ENCODE assay signal across 9 mouse cellular contexts in genomic region chr4:137719378-137720077, GRCm38 (mm10). TPM values are rescaled to one million over a fixed set of nuclear protein-coding genes. Genes with fewer than 3 reads are reported as not detected.
DNase-seq lines count a peak whose midpoint lies in the region; ATAC-seq lines count a peak whose summit lies in the region.
"Had no signal": no experiment of that assay in that cellular context is flagged by ENCODE, and none has a peak within 500 bp of the region (broad histone marks: within the 10 kb centered on the region; RNA-seq: fewer than 3 reads in every experiment).

No protein-coding gene starts in this region.

- H3K9me3 ChIP-seq in heart, embryonic 15.5 days (replicated peaks): no peaks in the 10 kb centered on the region
- H3K9me3 ChIP-seq in embryonic facial prominence, embryonic 11.5 days (replicated peaks; ENCODE audit: control insufficient read depth, low read length): no peaks in the 10 kb centered on the region
- H3K9me3 ChIP-seq in hindbrain, embryonic 16.5 days (ENCODE audit: control insufficient read depth, low read length): no peaks in the 10 kb centered on the region
- no peaks in the 10 kb centered on the region for H3K9me3 ChIP-seq in neural tube, embryonic 15.5 days (replicated peaks)

- peaks cover 91% of the 10 kb centered on the region for H3K27me3 ChIP-seq in heart, embryonic 15.5 days
- H3K27me3 ChIP-seq in embryonic facial prominence, embryonic 11.5 days (ENCODE audit: control insufficient read depth, insufficient read depth, low read length): peaks cover 4% of the 10 kb centered on the region
- H3K27me3 ChIP-seq in hindbrain, embryonic 16.5 days (replicated peaks; ENCODE audit: control insufficient read depth, insufficient read depth, low read length): peaks cover 4% of the 10 kb centered on the region
- H3K27me3 ChIP-seq in neural tube, embryonic 15.5 days (replicated peaks): peaks cover 16% of the 10 kb centered on the region; the same call in 1 of the 2 replicates

- H3K4me1 ChIP-seq in heart, embryonic 15.5 days (replicated peaks): peaks cover 27% of the 10 kb centered on the region
- H3K4me1 ChIP-seq in embryonic facial prominence, embryonic 11.5 days (ENCODE audit: control insufficient read depth, insufficient read depth, low read length): peaks cover 2% of the 10 kb centered on the region; the same call in 1 of the 2 replicates
- peaks cover 9% of the 10 kb centered on the region for H3K4me1 ChIP-seq in hindbrain, embryonic 16.5 days (ENCODE audit: control insufficient read depth, insufficient read depth, low read depth, low read length)
- H3K4me1 ChIP-seq in neural tube, embryonic 15.5 days: peaks cover 25% of the 10 kb centered on the region

- WGBS in heart, embryonic 15.5 days: 22% methylated on average over 15 of the region's 15 CpGs
- WGBS in embryonic facial prominence, embryonic 11.5 days: 27% methylated on average over 15 of the region's 15 CpGs
- WGBS in hindbrain, embryonic 16.5 days: 23% methylated on average over 15 of the region's 15 CpGs
- 29% methylated on average over 15 of the region's 15 CpGs for WGBS in neural tube, embryonic 15.5 days

- ATAC-seq in heart, embryonic 15.5 days (replicated peaks; ENCODE audit: insufficient number of reproducible peaks, insufficient read depth, low FRiP score, low read depth): no peak
- ATAC-seq in embryonic facial prominence, embryonic 11.5 days (replicated peaks; ENCODE audit: insufficient number of reproducible peaks, low FRiP score, low TSS enrichment, low read depth): no peak
- ATAC-seq in hindbrain, embryonic 16.5 days: no peak
- no peak for ATAC-seq in neural tube, embryonic 15.5 days (ENCODE audit: low FRiP score)

- H3K36me3 ChIP-seq in heart, embryonic 15.5 days: no peaks in the 10 kb centered on the region
- no peaks in the 10 kb centered on the region for H3K36me3 ChIP-seq in embryonic facial prominence, embryonic 11.5 days (replicated peaks; ENCODE audit: control insufficient read depth, insufficient read depth, low read depth, low read length)
- peaks cover 8% of the 10 kb centered on the region; the same call in 1 of the 2 replicates for H3K36me3 ChIP-seq in hindbrain, embryonic 16.5 days (ENCODE audit: control insufficient read depth, insufficient read depth, low read length)
- H3K36me3 ChIP-seq in neural tube, embryonic 15.5 days: peaks cover 13% of the 10 kb centered on the region; the same call in 1 of the 2 replicates

- no peak for DNase-seq in heart, postnatal 4 days
- peak; percentile 50 for DNase-seq in embryonic facial prominence, embryonic 11.5 days (ENCODE audit: low spot score)
- DNase-seq in frontal cortex, adult 2 months (ENCODE audit: extremely low spot score in 1 of 2, low spot score in 1 of 2): no peak
- DNase-seq in right cerebral cortex, postnatal 4 days: no peak
- DNase-seq in frontal cortex, postnatal 25 days (ENCODE audit: low spot score in 2 of 2): no peak
- DNase-seq: gastrocnemius, postnatal 36 days had no signal

- H3K4me3 ChIP-seq in heart, embryonic 15.5 days: no peak overlapping the region
- no peak overlapping the region for H3K4me3 ChIP-seq in embryonic facial prominence, embryonic 11.5 days (ENCODE audit: low read depth, low read length)
- H3K4me3 ChIP-seq in hindbrain, embryonic 16.5 days (ENCODE audit: low read length): no peak overlapping the region
- no peak overlapping the region for H3K4me3 ChIP-seq in neural tube, embryonic 15.5 days (replicated peaks)

- no peak overlapping the region for H3K27ac ChIP-seq in heart, embryonic 15.5 days
- 0 out of 2 replicates have a peak overlapping the region, but pooled peaks have one; percentile 29 for H3K27ac ChIP-seq in embryonic facial prominence, embryonic 11.5 days (replicated peaks; ENCODE audit: low read depth, low read length)
- H3K27ac ChIP-seq in hindbrain, embryonic 16.5 days (ENCODE audit: low read depth, low read length): peak overlapping the region; percentile 44; the same call in 1 of the 2 replicates
- H3K27ac ChIP-seq in neural tube, embryonic 15.5 days (replicated peaks): peak overlapping the region; percentile 48; the same call in 1 of the 2 replicates

- peak overlapping the region; percentile 23; the same call in 1 of the 2 replicates for H3K9ac ChIP-seq in heart, embryonic 15.5 days
- peak overlapping the region; percentile 29; the same call in 1 of the 2 replicates for H3K9ac ChIP-seq in embryonic facial prominence, embryonic 11.5 days (replicated peaks; ENCODE audit: low read length)
- H3K9ac ChIP-seq in hindbrain, embryonic 16.5 days (ENCODE audit: low read depth, low read length): peak overlapping the region; percentile 54
- H3K9ac ChIP-seq in neural tube, embryonic 15.5 days (replicated peaks): 0 out of 2 replicates have a peak overlapping the region, but pooled peaks have one; percentile 10

- H3K4me2 ChIP-seq in heart, embryonic 15.5 days: 0 out of 2 replicates have a peak overlapping the region, but pooled peaks have one; percentile 11
- peak overlapping the region; percentile 22; the same call in 1 of the 2 replicates for H3K4me2 ChIP-seq in embryonic facial prominence, embryonic 11.5 days (ENCODE audit: low read depth, low read length)
- H3K4me2 ChIP-seq in hindbrain, embryonic 16.5 days (ENCODE audit: low read length): no peak overlapping the region
- no peak overlapping the region for H3K4me2 ChIP-seq in neural tube, embryonic 15.5 days

RNA-seq across cellular contexts. Expression of gene Rap1gap, which starts 55.0 kb away (rescaled TPM):
- 5.6 and 7.2 TPM in 2 replicates for polyA plus RNA-seq in heart, embryonic 15.5 days (2015; fragmentation: Nextera tagmentation; extraction: Ambion mirVana)
- total RNA-seq in heart, postnatal 4 days (2021): 10 to 100 TPM in 1 of 2 experiments, 1 to 10 TPM in 1; 6.9 to 14.3 TPM
- 5.7 and 6.9 TPM in 2 replicates for polyA plus RNA-seq in embryonic facial prominence, embryonic 11.5 days (2014; fragmentation: Nextera tagmentation; extraction: Ambion mirVana)
- polyA plus RNA-seq in hindbrain, embryonic 16.5 days (2015; fragmentation: Nextera tagmentation; extraction: Ambion mirVana): 119 and 120 TPM in 2 replicates
- 88.5 and 106 TPM in 2 replicates for polyA plus RNA-seq in neural tube, embryonic 15.5 days (2015; fragmentation: Nextera tagmentation; extraction: Ambion mirVana)
- polyA plus RNA-seq in frontal cortex, adult 2 months (2012; rRNA removed): 265 and 280 TPM in 2 replicates

Comparison
In these comparisons a context has a peak if more than half of its experiments do, and no peak if none do; other contexts are left out.
1. H3K4me2 ChIP-seq: peak in heart, embryonic 15.5 days (single experiment) and embryonic facial prominence, embryonic 11.5 days (single experiment); none in hindbrain, embryonic 16.5 days (single experiment) and neural tube, embryonic 15.5 days (single experiment).
2. RNA of gene Rap1gap, which starts 55.0 kb away (polyA plus RNA-seq): 265 to 280 TPM in frontal cortex, adult 2 months, 119 to 120 TPM in hindbrain, embryonic 16.5 days and 88.5 to 106 TPM in neural tube, embryonic 15.5 days; 5.7 to 6.9 TPM in embryonic facial prominence, embryonic 11.5 days and 5.6 to 7.2 TPM in heart, embryonic 15.5 days; every median in the first group is over 10 times any median in the second.
3. Peak in every context shown above with its lines, with median percentiles within 50 percentile points of each other: H3K9ac ChIP-seq.